Mouse (Mus musculus) ovary, adult 18-20 months (tissue): ENCODE data around the gene Hist1h4k.
"Not testable (repeated sequence)": the region's sequence is repeated elsewhere in the genome, so short reads cannot be mapped to it uniquely, and the experiment has no call there.

Experiments used
- DNase-seq: peaks from one replicate; pipeline ENCODE4 v3.0.0; 2022; ENCODE audit warnings: low spot score, mixed read lengths

Hist1h4k gene

DNA sequence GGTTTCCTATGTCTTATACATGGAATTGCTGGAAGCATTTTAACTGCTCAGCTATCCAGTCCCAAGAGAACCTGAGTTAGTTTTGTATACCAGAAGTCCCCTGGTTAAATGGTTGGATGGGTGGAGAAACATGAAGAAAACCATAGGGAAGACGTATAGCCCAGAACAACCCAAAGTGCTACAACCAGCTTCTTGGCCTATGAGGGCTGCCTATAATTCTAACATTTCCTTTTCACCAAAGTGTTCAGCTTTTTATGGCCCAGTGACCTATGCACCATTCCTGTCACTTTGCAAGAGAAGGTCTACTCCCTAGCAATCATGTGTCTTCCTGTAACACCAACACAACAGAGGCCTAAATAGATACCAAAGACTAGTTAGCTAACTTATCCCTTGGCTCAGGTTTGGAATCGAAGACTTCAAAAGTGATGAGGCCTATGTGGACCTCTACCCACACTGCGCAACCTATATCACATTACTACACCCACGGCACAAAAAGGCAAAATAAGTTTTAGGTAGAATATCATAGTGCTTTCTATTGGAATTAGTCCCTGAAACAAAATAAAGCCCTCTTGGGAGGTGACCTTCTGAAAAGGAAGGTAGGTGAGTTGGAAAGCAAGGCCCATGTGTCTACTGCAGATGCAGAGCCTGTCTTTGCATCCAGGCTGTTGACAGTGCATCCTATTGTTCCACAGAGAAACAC is 31.8 kb downstream of the Hist1h4k start:
- no peak for DNase-seq

DNA sequence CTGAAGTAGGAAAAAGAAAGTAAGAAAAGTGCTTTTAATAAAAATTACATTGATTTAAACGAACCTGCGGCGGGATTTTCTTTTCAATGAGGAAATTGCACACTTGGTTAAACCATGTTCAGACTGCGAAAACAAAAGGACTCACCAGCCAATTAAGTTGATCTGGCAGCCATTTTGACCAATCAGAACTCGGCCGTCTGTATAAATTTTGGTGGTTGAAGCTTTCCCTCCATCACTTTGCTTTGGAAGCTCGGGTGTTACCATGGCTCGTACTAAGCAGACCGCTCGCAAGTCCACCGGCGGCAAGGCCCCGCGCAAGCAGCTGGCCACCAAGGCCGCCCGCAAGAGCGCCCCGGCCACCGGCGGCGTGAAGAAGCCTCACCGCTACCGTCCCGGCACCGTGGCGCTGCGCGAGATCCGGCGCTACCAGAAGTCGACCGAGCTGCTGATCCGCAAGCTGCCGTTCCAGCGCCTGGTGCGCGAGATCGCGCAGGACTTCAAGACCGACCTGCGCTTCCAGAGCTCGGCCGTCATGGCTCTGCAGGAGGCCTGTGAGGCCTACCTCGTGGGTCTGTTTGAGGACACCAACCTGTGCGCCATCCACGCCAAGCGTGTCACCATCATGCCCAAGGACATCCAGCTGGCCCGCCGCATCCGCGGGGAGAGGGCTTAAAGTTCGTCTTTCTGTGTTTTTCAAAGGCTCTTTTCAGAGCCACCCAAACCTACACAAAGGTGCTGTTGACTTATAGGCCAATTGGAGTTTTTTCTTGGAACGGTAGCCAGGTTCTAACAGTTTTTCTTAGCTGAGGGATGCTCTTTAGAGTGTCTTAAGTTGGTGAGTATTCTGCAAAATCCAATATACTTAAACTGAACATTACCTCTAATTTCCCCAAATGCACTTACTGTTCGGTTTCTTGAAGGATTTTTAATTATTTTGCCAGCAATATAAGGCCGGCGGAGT is 32.6 kb downstream of the Hist1h4k start, which contains the start of gene Hist1h3h:
Hist1h3h (plus strand) TSS at position 263 of the 961 bp plus-strand sequence.
- peak; percentile 76 for DNase-seq

DNA sequence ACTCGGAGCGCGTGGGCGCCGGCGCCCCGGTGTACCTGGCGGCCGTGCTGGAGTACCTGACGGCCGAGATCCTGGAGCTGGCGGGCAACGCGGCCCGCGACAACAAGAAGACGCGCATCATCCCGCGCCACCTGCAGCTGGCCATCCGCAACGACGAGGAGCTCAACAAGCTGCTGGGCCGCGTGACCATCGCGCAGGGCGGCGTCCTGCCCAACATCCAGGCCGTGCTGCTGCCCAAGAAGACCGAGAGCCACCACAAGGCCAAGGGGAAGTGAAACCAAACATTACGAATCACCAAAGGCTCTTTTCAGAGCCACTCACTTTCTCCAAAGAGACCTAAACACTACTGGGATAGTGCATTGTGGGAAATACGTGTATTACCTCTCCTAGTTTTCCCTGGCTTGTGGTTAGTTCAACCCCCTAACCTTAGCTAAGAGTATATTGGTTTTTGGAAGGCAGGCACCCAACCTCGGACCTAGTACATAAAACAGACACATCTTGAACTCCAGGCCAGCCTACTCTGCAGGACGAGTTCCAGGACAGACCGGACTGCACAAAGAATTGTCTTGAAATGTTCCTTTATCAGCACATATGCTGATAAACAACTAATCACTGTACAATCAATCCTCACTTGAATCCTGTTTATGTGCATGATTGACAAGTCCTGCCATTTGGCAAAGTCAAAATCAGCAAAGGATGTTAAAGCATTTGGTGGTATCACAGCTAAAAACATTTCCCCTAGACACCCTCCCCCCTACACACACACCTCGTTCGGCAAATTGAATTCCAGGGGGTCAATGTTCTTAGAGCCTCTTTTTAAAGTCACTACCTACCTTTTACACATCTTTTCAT is 33.5 kb downstream of the Hist1h4k start:
- DNase-seq: not testable (repeated sequence)

DNA sequence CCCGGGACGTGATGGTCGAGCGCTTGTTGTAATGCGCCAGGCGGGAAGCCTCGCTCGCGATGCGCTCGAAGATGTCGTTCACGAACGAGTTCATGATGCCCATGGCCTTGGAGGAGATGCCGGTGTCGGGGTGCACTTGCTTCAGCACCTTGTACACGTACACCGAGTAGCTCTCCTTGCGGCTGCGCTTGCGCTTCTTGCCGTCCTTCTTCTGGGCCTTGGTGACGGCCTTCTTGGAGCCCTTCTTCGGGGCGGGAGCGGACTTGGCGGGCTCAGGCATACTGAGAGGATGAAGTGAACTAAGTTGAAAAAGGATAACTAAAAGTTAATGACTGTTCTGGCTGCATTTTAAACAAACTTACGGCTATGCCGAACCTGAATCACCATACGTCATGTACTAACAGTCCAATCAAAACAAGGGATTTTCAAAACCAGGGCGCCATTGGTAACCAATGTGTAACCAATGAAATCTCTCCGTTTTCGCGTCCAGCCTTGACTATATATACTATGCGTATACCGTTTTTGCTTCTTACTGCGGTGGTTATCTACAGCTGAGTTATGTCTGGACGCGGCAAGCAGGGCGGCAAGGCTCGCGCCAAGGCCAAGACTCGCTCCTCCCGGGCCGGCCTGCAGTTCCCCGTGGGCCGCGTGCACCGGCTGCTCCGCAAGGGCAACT is 34.3 kb downstream of the Hist1h4k start, which contains the start of the genes Hist1h2bl and Hist1h2ai:
Hist1h2bl (minus strand) TSS at position 280 of the 676 bp plus-strand sequence.
Hist1h2ai (plus strand) TSS at position 559 of the 676 bp plus-strand sequence.
- DNase-seq: peak; percentile 77

DNA sequence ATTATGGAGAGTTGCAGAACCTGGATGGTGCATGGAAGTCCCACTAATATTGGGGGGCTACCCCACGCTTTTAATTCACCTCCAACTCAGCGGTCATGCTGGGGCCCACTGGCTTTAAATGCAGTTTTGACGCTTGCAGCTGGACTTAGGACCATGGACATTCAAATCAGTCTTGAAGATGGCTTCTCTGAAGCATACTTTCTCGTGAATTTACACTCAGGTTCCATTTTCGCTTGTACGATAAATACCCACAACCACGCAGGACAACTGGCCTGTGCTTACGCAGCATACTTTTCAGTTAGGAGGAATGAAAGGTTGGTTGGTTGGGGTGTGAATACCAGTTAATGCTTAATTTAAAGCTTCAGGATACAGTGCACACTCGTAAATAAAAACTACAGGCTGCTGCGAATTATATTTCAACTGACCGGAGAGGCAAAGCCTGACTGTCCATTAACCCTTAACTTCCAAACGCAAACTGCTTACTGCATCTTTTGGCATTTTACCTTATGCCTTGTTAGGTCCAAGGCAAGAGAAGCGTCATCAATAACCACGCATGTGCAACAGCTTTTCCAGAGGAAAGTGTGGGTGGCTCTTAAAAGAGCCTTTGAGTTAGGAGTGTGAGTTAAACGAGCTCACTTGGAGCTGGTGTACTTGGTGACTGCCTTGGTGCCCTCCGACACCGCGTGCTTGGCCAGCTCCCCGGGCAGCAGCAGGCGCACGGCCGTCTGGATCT is 35.0 kb downstream of the Hist1h4k start:
- no peak for DNase-seq

DNA sequence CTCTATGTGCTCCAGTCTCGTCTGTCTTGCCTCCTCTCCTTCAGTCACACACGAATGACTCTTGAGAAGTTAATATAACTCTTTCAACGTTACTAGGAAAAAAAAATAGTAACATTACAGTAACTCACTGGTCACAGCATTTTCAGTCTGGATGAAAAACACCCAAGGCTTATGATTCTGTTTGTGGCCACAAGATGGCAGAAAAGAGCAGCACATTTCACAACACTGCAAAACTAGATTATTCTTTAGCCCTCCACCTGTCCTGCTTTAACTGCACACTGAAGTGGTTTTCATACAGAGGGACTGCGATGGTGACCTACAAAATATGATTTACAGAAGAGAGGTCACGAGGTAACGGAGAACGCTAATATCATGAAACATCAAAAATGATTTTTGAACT is 35.6 kb downstream of the Hist1h4k start:
- DNase-seq: no peak

DNA sequence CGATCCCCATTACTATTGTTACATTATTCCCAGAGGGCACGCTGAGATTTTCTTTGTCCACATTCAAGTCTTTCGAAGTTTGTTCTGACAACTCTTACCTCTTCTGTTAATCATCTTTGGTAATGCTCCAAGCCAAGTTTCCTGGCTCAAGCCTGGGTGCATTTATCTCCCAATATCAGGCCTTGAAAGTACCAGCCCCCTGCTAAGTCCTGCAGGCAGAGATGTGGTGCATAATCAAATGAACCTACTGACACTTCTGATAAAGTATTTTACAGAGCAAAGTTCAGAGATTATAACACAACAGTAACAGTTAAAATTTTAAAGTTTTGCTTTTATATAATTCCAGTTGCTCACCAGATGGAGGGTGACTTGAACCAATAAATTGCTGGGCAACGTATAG is 38.6 kb downstream of the Hist1h4k start:
- no peak for DNase-seq

DNA sequence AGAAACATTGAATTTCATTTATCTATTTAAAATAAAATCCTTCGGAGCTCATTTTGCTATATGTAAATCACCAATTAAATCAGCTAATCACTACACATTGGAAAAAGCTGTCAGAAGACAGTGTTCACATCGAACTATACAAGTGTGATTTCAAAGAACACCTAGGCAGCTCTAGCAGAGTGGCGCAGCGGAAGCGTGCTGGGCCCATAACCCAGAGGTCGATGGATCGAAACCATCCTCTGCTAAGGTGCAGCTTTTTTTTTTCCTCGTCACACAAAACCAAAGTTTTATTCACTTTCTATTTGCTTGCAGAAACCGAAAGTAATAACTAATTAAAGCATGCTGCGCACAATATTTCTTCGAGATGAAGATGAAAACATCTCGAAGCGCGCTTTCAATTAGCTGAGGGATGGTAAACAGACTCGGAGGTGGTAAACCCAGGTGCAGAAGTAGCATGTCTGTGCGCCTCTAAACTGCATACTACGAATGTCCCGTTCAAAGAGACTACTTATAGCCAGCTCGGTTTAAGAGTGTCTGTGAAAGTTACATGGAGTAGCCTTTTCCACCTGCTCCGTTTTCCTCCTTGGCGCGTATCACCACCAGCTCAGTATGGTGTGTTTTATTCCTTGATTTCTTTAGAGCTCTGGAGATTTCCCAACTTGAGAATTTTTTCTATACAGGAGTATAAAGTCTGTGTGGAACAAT is 39.3 kb downstream of the Hist1h4k start:
- peak; percentile 41 for DNase-seq

DNA sequence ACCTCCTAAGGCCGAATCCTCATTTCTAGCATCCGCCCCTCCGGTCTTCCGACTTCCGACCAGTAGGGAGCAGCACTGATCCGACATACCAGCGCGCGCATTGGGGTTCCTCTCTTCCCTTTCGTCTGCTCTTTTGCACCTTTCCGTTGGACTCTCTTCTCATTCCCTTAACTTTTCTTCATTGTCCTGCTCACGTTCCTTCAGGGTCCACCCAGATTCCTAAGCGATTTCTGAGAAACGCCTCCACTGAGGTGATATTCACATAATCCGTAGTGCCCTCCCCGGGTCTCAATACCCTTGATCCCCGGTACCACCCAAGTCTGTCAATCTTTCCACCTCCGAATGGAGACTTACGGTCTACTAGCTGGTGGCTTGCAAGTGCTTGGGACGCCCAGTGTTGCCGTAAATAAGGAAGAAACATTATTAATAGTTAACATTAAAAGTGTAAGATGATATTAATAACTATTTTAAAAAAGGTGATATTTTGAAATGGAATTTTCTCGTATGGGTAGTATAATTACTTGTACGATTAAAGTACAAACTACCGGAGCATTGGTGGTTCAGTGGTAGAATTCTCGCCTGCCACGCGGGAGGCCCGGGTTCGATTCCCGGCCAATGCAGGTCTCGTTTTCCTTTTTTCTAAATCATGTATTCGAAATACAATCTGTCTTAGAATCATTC is 40.1 kb downstream of the Hist1h4k start:
- DNase-seq: peak; percentile 65

DNA sequence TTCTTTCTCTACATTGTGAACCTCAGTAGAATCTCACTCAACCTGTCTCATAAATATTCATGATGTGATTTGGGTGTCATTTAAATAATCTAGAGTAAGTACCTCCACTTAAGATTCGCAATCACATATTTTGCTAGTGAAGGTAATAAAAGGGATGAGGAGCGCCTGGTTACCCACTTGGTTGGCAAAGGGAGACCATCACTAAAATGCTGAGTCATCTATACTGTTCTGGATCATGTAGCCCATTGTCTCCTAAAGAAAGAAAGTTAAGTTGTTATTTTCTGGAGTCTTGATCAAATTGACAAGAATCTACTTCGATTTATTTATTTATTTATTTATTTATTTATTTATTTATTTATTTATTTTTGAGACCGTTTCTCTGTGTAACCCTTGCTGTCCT is 43.6 kb downstream of the Hist1h4k start:
- no peak for DNase-seq
